ENCODE assay signal across 8 mouse cellular contexts in genomic region chr6:142918691-142919090, GRCm38 (mm10).
"Had no signal": no experiment of that assay in that cellular context is flagged by ENCODE, and none has a peak within 500 bp of the region (broad histone marks: within the 10 kb centered on the region; RNA-seq: fewer than 3 reads in every experiment).

No protein-coding gene starts in this region.

- H3K36me3 ChIP-seq: kidney, embryonic 15.5 days; limb, embryonic 15.5 days; midbrain, embryonic 13.5 days; neural tube, embryonic 15.5 days had no signal

- H3K9ac ChIP-seq: kidney, embryonic 15.5 days; limb, embryonic 15.5 days; liver, embryonic 14.5 days; midbrain, embryonic 13.5 days; neural tube, embryonic 15.5 days had no signal

- H3K27me3 ChIP-seq: kidney, embryonic 15.5 days; limb, embryonic 15.5 days; midbrain, embryonic 13.5 days; neural tube, embryonic 15.5 days had no signal

- H3K4me3 ChIP-seq: kidney, embryonic 15.5 days; limb, embryonic 15.5 days; midbrain, embryonic 13.5 days; neural tube, embryonic 15.5 days had no signal

- DNase-seq: lung, adult 18-20 months; right cerebral cortex, adult 18-20 months; right cerebral cortex, postnatal 25 days had no signal

- H3K4me1 ChIP-seq: limb, embryonic 15.5 days had no signal

- H3K27ac ChIP-seq: kidney, embryonic 15.5 days; limb, embryonic 15.5 days; liver, embryonic 14.5 days; midbrain, embryonic 13.5 days; neural tube, embryonic 15.5 days had no signal
